Mouse (Mus musculus): ENCODE results near the gene P2ry10. TPM values are rescaled to one million over a fixed set of nuclear protein-coding genes. Genes with fewer than 3 reads are reported as not detected.
"Not testable (repeated sequence)": the region's sequence is repeated elsewhere in the genome, so short reads cannot be mapped to it uniquely, and the experiment has no call there.

P2ry10 gene
- 11.3 and 12.9 TPM in 2 replicates for polyA plus RNA-seq (2012; rRNA removed)

GRCm38 (mm10) chrX:107088177-107088576 is at the start of gene P2ry10:
P2ry10 (plus strand) TSS chrX:107088492.
- no peak for DNase-seq (ENCODE audit: low read depth in 1 of 2, low spot score in 2 of 2)
- Histone ChIP-seq H3K36me3 (ENCODE audit: control insufficient read depth, insufficient read depth, low read length) (no peaks in the 10 kb centered on the region), H3K27me3 (ENCODE audit: control insufficient read depth, insufficient read depth, low read length) (no peaks in the 10 kb centered on the region), H3K27ac (ENCODE audit: insufficient read depth, low read length) (peak within 1 kb of the TSS; percentile 95), H3K4me3 (ENCODE audit: extremely low read depth, insufficient read depth, insufficient read length) (peak within 1 kb of the TSS; percentile 60), H3K4me1 (ENCODE audit: control insufficient read depth, insufficient read depth, insufficient read length) (no peaks in the 10 kb centered on the region; the same call in 1 of the 2 replicates)
- 27% methylated on average over 4 of the region's 4 CpGs for WGBS
- TF ChIP-seq CTCF (IDR thresholded peaks at IDR 0.05; ENCODE audit: extremely low read depth, insufficient read depth, insufficient read length, insufficient replicate concordance) (no peak), POLR2A (IDR thresholded peaks at IDR 0.05; ENCODE audit: low read depth, low read length) (no peak)

GRCm38 (mm10) chrX:107039146-107039545 is 49.1 kb upstream of the P2ry10 start:
- TF ChIP-seq CTCF (IDR thresholded peaks at IDR 0.05; ENCODE audit: extremely low read depth, insufficient read depth, insufficient read length, insufficient replicate concordance) (no peak), POLR2A (IDR thresholded peaks at IDR 0.05; ENCODE audit: low read depth, low read length) (no peak)
- no peaks in the 10 kb centered on the region for H3K36me3 ChIP-seq (ENCODE audit: control insufficient read depth, insufficient read depth, low read length)
- no peak overlapping the region for H3K4me3 ChIP-seq (ENCODE audit: extremely low read depth, insufficient read depth, insufficient read length)
- H3K4me1 ChIP-seq (ENCODE audit: control insufficient read depth, insufficient read depth, insufficient read length): no peaks in the 10 kb centered on the region
- H3K27me3 ChIP-seq (ENCODE audit: control insufficient read depth, insufficient read depth, low read length): no peaks in the 10 kb centered on the region
- H3K27ac ChIP-seq (ENCODE audit: insufficient read depth, low read length): no peak overlapping the region
- no peak for DNase-seq (ENCODE audit: low read depth in 1 of 2, low spot score in 2 of 2)

GRCm38 (mm10) chrX:107039635-107040034 is 48.7 kb upstream of the P2ry10 start:
- DNase-seq (ENCODE audit: low read depth in 1 of 2, low spot score in 2 of 2): no peak
- no peaks in the 10 kb centered on the region for H3K4me1 ChIP-seq (ENCODE audit: control insufficient read depth, insufficient read depth, insufficient read length)

GRCm38 (mm10) chrX:107042367-107042766 is 45.9 kb upstream of the P2ry10 start:
- WGBS: 79% methylated on average over 2 of the region's 2 CpGs
- H3K27ac ChIP-seq (ENCODE audit: insufficient read depth, low read length): no peak overlapping the region
- DNase-seq (ENCODE audit: low read depth in 1 of 2, low spot score in 2 of 2): no peak
- H3K27me3 ChIP-seq (ENCODE audit: control insufficient read depth, insufficient read depth, low read length): no peaks in the 10 kb centered on the region
- no peak overlapping the region for H3K4me3 ChIP-seq (ENCODE audit: extremely low read depth, insufficient read depth, insufficient read length)
- H3K4me1 ChIP-seq (ENCODE audit: control insufficient read depth, insufficient read depth, insufficient read length): no peaks in the 10 kb centered on the region
- TF ChIP-seq POLR2A (IDR thresholded peaks at IDR 0.05; ENCODE audit: low read depth, low read length): no peak
- no peak for TF ChIP-seq CTCF (IDR thresholded peaks at IDR 0.05; ENCODE audit: extremely low read depth, insufficient read depth, insufficient read length, insufficient replicate concordance)
- H3K36me3 ChIP-seq (ENCODE audit: control insufficient read depth, insufficient read depth, low read length): no peaks in the 10 kb centered on the region

More at GRCm38 (mm10) chrX:107039635-107040034, 48.7 kb upstream of the P2ry10 start:
- no peak overlapping the region for H3K27ac ChIP-seq (ENCODE audit: insufficient read depth, low read length)
- H3K36me3 ChIP-seq (ENCODE audit: control insufficient read depth, insufficient read depth, low read length): no peaks in the 10 kb centered on the region
- WGBS: 35% methylated on average over 2 of the region's 2 CpGs
- no peak overlapping the region for H3K4me3 ChIP-seq (ENCODE audit: extremely low read depth, insufficient read depth, insufficient read length)
- no peaks in the 10 kb centered on the region for H3K27me3 ChIP-seq (ENCODE audit: control insufficient read depth, insufficient read depth, low read length)
- TF ChIP-seq CTCF (IDR thresholded peaks at IDR 0.05; ENCODE audit: extremely low read depth, insufficient read depth, insufficient read length, insufficient replicate concordance): no peak
- no peak for TF ChIP-seq POLR2A (IDR thresholded peaks at IDR 0.05; ENCODE audit: low read depth, low read length)

- H3K27me3 ChIP-seq (ENCODE audit: control insufficient read depth, insufficient read depth, low read length); H3K36me3 ChIP-seq (ENCODE audit: control insufficient read depth, insufficient read depth, low read length); H3K4me3 ChIP-seq (ENCODE audit: extremely low read depth, insufficient read depth, insufficient read length); DNase-seq (ENCODE audit: low read depth in 1 of 2, low spot score in 2 of 2); H3K27ac ChIP-seq (ENCODE audit: insufficient read depth, low read length); H3K4me1 ChIP-seq (ENCODE audit: control insufficient read depth, insufficient read depth, insufficient read length): not testable (repeated sequence)
- WGBS: 92% methylated on average over 2 of the region's 2 CpGs
Observed at GRCm38 (mm10) chrX:107083407-107083806, 4.9 kb upstream of the P2ry10 start.

GRCm38 (mm10) chrX:107084320-107084719 is 4.0 kb upstream of the P2ry10 start:
- H3K27me3 ChIP-seq (ENCODE audit: control insufficient read depth, insufficient read depth, low read length): no peaks in the 10 kb centered on the region
- no peaks in the 10 kb centered on the region; the same call in 1 of the 2 replicates for H3K4me1 ChIP-seq (ENCODE audit: control insufficient read depth, insufficient read depth, insufficient read length)
- H3K4me3 ChIP-seq (ENCODE audit: extremely low read depth, insufficient read depth, insufficient read length): no peak overlapping the region
- no peak overlapping the region for H3K27ac ChIP-seq (ENCODE audit: insufficient read depth, low read length)
- no peak for TF ChIP-seq POLR2A (IDR thresholded peaks at IDR 0.05; ENCODE audit: low read depth, low read length)
- no peak for TF ChIP-seq CTCF (IDR thresholded peaks at IDR 0.05; ENCODE audit: extremely low read depth, insufficient read depth, insufficient read length, insufficient replicate concordance)
- H3K36me3 ChIP-seq (ENCODE audit: control insufficient read depth, insufficient read depth, low read length): no peaks in the 10 kb centered on the region
- DNase-seq (ENCODE audit: low read depth in 1 of 2, low spot score in 2 of 2): peak in 1 of 2 experiments; percentile 33

- no peak for TF ChIP-seq CTCF (IDR thresholded peaks at IDR 0.05; ENCODE audit: extremely low read depth, insufficient read depth, insufficient read length, insufficient replicate concordance)
- TF ChIP-seq POLR2A (IDR thresholded peaks at IDR 0.05; ENCODE audit: low read depth, low read length): no peak
Observed at GRCm38 (mm10) chrX:107089131-107089530, 839 bp downstream of the P2ry10 start.

More at GRCm38 (mm10) chrX:107089131-107089530, 839 bp downstream of the P2ry10 start:
- H3K27ac ChIP-seq (ENCODE audit: insufficient read depth, low read length): peak overlapping the region; percentile 95
- H3K27me3 ChIP-seq (ENCODE audit: control insufficient read depth, insufficient read depth, low read length): no peaks in the 10 kb centered on the region
- no peaks in the 10 kb centered on the region for H3K36me3 ChIP-seq (ENCODE audit: control insufficient read depth, insufficient read depth, low read length)
- DNase-seq (ENCODE audit: low read depth in 1 of 2, low spot score in 2 of 2): peak; percentile 3 to 67
- H3K4me3 ChIP-seq (ENCODE audit: extremely low read depth, insufficient read depth, insufficient read length): peak overlapping the region; percentile 60
- H3K4me1 ChIP-seq (ENCODE audit: control insufficient read depth, insufficient read depth, insufficient read length): no peaks in the 10 kb centered on the region
- WGBS: 39% methylated on average over 5 of the region's 5 CpGs

Measured in spleen, adult 2 months (tissue).